Mouse (Mus musculus) c-Kit-positive CD71-positive TER-119-positive erythroid progenitor cells, embryonic 14.5 days (primary cell): ENCODE data around the gene Man2a1.

ENCODE experiments used
- DNase-seq: peaks from one replicate; pipeline ENCODE4 v3.0.0-alpha.2; 2013; ENCODE audit warnings: low spot score

Man2a1 gene

DNA sequence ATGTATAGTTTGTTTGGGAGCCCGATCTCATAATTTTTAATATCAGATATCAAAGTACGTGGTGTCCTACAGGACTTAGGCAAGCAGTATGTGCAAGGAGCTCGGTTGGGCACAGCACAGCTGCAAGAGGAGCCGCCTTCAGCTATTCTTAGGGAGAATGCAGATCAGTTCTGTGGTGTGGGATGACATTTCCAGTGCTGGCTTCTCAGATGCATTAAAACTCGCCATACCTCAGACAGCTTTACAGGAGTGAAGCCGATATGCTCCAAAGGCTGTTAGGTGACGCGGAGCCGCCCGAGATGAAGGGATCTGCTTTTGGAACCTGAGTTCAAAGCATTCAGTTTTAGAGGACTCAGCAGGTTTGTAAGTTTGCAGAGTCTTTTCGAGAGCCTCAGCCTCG is 30.0 kb downstream of the Man2a1 start:
- no peak for DNase-seq

DNA sequence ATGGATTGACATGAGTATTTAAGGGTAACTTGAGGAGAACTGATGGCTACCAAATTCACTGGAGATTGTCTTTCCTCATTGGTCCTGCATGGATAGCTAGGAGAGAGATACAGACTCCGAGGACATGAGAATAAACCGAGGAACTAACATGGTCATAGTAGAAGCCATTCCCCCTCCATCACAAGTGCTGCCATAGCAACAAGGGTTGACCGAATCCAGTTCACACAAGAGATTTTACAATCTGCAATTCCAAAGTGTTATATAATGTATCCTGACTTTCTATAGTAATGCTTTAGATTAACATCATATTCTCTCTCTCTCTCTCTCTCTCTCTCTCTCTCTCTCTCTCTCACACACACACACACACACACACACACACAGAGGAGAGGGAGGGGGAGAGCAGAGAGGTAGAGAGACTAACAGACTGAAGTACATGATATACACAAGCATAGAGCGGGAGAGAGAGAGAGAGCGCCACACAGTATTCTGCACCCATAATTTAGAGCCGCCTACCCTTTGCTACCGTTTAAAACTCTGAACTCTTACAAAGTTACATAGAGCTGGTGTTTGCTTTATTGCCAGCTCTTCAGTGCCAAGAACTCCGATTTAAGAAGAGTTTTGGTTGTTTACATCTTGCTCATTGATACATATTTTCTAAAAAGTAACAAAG is 37.5 kb downstream of the Man2a1 start:
- DNase-seq: no peak

DNA sequence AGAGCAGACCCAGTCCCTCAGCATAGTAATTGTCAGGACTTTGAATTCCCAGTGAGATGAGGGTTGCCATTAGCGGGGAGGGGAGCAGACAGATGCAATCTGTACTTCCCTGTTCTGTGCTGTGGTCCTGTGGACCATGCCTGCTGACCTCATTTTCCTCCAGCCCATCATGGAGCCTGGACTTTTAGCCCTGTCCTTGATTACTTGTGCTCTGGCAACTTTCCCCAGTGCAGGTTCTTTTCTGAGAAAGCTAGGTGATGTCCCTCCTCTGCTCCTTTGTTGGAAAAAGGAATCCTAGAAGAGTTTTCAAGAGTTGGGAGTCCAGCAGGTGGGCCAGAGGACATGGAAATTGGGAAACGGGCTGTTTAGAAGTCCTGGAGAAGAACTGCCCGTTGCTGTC is 40.8 kb downstream of the Man2a1 start:
- DNase-seq: no peak

DNA sequence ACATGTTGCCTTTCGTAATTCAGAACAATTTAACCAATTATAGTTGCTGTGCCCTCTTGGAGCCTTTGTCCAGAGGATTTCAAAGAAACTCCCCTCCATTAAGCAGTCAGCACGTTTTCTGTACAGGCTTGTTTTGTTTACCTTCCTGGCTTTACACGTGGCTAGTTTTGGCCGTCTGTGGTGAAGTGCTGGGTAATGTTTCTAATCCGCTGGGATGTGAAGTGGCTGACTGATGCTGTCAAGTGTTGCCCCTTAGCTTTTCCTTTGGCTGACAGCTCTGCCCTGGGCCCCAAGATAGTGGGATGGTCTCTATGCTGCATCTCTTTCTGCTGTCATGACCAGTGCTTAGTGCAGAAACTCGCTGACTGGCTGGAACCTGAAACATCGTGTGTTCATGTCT is 43.1 kb downstream of the Man2a1 start:
- DNase-seq: no peak

DNA sequence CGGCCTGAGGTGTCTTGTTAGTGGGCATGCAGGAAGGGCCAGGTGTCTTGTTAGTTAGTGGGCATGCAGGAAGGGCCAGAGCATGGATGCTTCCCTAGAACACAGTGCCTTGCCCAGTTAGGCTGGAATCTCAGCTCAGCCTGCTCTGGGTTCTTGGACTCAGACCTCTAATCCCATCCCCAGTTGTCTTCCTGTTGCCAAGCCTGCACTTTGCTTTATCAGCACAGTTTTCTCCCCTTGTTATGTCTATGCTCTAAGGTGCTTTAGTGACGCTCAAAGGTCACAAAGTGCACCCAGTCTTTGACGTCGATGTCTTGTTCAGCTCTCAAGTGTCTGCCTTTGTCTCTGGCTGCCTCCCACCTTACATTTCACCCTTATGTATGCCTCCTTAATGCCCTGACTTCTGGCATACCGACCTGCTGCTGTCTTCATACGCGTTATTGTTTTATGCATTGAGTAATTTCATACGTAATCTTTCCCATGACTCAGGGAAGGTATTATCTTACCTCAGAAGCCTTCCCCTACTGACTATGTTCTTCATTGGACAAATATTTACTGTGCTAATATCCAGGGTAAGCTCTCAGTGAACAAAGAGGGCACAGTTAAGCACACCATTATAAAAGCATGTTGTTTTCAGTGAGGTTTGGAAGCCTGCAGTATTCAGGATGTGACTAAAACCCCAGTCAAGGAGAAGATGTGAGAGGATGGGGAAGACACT is 44.5 kb downstream of the Man2a1 start:
- no peak for DNase-seq

DNA sequence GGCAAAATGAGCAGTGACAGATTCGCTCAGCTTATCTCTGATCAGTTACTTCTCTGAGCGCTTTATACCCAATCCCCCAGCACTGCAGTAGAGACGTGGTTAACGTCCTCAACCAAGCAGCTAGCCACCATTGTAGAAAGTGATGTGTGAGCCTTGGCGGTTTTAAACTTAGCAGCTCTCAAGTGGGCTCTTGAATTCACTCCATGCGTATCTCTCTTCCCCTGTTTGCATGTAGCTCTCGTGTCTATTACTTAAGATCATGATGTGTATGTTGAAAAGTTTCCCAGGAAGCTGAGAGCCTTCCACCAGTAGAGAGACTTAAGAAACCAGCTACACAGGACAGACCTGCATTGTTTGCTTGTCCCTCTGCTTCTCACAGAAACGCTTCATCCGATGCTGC is 46.9 kb downstream of the Man2a1 start:
- DNase-seq: no peak

DNA sequence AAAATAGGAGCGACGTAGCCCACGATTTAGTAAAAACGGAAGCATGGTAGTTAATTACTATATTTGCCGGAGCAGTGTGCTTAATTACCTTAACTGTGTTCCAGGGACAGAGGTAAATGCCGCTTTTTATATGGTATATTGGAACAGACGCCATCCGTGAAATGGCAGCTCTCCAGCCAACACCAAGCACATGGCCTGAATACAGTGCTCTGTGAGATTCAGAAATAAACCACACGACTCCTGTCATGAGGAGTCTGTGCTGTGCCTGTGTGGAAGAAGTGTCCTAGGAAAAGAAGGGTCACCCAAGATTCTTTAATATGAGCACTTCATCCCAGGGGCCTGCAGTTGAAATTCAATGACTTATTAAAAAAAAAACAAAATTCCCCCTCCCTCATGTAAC is 50.2 kb downstream of the Man2a1 start:
- DNase-seq: no peak

DNA sequence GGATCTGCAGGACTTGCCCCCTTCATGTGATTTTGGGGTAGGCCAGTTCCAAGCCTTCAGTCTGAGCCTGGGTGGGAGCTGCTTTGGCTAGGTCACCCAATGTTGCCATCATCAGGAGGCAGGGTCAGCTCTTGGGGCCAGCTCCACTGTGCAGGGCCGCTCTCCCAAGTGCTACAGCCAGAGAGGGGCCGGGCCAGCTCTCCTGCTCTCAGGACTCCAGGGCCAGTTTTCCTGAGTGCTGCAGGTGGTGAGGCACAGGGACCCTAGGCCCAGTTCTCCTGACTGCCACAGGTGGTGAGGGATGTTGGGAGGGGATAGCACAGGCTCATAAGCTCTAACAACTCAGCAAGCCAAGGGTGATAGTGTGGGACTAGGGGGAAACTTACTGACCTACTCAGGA is 53.1 kb downstream of the Man2a1 start:
- no peak for DNase-seq

DNA sequence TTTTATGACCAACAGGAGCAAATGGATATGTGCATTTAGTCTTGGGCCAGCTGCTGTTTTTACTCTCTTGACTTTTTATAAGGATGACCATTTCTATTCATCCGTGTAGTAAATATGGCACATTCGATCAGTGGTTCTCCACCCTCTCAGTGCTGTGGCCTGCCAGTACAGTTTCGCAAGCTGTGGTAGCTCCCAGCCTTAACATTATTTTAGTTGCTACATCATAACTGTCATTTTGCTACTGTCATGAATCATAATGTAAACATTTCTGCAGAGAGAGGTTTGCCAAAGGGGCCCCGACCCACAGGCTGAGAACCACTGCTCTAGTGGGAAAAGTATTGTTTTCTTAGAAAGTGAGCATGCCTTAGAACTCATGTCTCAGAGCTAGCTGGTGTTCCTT is 59.1 kb downstream of the Man2a1 start:
- no peak for DNase-seq

DNA sequence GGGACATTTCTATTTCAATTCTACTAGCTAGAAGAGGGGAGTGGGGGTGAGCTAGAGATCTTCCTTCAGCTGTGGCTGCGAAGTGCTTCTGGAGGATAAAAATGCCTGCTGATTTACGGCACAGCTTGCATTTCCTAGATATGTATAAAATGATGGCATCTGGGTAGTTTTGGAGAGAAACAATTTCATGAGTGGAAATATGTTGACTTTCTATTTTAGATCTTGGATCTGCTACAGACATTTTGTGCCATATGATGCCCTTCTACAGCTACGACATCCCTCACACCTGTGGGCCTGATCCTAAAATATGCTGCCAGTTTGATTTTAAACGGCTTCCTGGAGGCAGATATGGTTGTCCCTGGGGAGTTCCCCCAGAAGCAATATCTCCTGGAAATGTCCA is 66.0 kb downstream of the Man2a1 start:
- DNase-seq: no peak

DNA sequence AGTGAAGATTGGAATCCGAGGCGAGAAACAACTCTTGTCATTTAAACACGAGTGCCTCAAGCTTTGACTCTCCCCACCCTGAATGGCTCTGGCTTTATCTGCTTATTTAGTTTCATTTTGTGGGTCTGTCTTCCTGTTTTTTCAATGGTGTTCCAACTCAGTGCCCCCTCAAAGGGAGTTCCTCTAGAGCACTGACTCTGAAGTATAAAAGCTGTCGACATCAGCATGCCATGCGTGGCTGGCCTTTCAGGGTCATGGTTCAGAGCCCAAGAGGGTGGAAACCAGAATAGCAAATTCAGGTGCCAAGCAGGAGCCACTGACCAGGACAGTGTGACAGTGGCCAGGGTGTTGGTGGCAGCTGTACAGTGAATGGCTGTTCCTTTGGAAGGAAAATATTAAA is 68.0 kb downstream of the Man2a1 start:
- no peak for DNase-seq

DNA sequence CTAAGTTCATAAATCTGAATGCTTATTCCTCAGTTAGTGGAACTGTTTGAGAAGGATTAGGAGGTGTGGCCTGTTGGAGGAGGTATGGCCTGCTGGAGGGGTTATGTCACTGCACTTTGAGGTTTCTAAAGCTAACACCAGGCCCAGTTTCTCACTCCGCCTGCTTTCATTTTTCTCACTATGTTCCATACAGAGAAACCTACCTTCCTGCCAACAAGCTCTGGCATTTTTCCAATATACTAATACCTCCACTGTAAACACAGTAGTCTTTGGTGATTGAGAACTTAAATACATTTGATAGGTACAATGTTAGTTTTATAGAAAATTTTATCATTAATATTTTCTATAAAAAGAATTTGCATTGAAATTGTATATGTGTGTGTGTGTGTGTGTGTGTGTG is 73.9 kb downstream of the Man2a1 start:
- DNase-seq: no peak

DNA sequence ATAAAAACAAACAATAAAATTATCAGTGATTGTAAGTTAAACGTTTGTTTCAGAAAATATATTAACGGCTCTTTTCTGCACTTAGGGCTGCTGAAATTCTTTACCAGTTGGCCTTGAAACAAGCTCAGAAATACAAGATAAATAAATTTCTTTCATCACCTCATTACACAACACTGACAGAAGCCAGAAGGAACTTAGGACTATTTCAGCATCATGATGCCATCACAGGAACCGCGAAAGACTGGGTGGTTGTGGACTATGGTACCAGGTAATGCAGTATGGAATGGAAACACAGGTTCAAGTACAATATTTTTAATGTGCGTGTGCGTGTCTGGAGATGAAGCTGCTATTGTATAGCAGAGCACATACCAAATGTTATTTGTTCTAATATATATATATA is 74.4 kb downstream of the Man2a1 start:
- DNase-seq: no peak

DNA sequence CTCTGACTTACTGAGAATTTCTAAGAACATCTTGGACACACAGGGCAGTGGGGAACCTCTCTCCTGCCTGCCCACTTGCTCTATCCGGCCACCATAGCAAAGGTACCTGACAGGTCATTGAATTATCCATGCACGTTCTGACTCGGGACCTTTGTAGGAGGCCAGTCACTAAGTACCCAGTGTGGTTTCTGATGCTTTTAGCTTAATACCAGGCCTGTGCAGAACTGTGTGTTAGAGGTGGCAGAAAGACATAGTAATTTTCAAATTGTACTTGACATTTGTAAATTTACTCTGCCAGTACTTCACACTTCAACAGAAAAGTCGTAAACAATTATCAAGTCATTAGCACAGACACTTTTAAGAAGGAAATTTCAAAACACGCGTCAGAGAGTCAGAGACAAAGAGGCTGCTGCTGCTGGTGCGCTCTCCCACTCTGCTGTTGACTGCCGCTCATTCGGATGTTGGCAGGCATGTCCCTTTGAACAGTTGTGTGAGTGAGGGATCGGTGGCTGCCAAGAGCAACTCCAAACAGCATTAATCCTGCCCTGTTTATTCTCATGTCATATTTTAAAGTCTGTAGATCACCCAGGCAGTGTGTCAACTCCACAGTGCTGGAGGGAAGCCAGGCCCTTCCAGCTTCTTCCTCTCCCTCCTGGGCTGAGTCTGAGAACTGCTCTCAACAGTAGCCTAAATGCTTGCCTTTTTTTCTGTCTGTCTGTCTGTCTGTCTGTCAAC is 76.4 kb downstream of the Man2a1 start:
- DNase-seq: no peak

DNA sequence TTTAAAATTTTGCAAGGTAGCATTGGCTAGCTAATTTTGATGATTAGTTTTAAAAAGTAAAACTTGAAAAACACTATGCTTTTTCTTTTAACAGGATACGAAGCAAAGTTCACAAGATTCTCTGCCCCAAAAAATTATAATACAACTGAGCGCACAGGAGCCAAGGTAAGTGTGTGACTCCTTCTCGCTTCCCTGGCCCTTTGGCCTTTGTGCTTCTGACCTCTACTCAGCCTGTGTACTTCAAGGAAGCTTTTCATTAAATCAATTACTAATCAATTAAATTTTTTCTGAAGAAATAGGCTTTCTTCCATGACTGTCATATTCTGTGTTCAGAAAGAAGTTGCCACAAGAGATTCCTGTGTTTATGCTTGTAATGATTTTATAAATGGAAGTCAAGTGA is 80.9 kb downstream of the Man2a1 start:
- no peak for DNase-seq

DNA sequence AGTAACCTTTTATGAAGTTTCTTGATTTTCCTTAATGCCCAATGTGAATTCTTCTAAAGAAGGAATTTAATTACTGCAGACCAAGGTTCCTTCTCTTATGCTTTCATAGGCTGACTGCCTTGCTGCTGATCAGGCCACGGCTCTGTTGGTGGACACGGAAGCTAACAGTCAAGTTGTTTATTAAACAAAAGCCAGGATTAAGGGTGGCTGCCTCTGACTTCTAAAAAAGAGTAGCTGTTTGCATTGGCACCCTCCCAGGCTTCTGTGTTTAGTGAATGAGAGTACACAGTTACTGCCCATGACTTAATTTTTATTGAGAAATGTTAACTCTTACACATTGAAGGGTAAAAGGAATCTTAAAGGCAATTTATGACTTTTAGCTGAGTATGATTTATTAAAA is 81.4 kb downstream of the Man2a1 start:
- DNase-seq: no peak

DNA sequence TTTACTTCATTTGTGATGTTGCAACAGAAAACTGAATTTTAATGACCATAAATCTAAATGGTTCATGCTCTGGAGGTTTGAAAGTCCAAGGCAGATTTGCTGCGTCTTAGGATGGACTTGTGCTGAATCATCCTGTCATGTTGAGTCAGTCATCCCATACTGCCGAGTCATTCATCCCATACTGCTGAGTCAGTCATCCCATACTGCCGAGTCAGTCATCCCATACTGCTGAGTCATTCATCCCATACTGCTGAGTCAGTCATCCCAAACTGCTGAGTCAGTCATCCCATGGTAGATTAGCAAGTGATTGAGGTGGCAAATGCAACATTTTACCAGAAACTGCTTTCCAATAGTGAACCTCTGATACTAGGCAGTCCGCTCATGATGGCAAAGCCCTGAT is 83.6 kb downstream of the Man2a1 start:
- DNase-seq: peak; percentile 6

DNA sequence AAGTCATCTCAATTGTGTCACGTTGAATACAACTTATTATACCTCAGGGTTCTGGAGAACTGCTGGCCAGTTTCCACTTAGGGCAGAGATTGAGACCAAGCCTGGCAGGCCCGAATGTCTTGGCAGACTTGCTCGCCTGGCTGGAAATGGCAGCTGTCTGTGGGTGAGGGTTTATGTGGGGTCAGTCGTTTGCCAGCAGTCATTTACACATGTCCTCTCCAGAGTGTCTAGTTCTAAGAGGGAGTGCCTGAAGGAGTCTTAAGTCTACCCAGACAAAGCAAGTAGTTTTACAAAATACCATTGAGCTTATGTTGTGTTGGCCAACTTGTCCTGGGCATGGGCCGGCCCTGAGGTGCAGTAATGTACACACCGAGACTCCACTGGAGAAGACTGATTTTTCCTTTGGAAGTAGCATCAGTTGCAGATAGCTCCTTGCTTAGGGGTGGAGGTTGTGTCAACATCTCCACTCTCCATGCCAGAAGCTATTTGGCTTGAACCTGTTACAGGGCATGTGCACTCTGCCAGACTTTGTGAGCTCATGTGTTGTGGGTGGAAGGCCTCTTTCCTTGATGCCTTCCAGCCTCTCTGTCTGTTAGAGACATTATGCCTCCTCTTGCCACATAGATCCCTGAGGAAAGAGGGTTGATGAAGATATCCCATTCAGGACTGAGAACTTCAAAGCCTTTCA is 84.8 kb downstream of the Man2a1 start:
- no peak for DNase-seq

DNA sequence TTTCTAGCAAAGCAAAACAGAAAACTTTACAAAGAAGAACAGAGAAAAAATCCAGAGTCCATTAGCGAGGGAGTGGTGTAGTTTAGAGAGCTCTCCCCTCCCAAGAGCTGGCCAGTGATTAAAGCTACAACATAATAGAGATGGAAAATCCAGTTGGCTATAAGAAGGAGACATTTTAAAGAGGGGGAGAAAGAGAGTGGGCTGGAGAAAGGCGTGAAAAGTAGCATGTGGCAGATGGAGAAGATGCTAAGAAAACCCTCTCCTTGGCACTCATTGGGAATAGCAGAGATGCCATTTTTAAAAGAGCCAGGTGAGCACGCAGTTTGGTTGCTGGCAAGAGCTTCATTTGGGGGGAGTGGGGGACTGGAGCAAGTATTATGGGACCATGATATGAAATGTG is 89.1 kb downstream of the Man2a1 start:
- no peak for DNase-seq

DNA sequence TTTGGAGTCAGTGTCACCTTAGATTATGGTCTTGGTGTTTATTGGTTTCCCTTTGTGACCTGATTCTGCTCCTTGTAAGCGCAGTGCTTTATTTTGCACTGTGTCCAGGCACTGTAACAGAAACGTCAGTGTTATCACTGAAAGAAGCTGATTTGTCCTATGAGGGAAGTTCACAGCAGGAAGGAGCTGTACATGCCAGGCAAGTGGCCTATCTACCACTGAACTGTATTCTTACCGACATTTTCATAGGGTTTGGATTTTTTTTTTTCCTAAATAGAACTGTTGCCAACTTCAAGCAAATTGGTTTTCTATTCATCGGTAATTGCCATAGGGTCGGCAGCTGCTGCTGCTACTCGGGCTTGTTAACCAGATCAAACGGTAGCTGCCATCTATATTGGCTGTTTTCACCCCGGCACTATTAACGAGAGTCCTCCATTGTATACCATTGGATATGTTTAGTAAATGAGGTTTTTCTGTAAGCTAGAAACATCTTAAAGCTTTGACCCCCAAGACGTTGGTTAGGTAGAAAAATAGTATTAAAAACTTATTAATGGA is 96.8 kb downstream of the Man2a1 start:
- no peak for DNase-seq

DNA sequence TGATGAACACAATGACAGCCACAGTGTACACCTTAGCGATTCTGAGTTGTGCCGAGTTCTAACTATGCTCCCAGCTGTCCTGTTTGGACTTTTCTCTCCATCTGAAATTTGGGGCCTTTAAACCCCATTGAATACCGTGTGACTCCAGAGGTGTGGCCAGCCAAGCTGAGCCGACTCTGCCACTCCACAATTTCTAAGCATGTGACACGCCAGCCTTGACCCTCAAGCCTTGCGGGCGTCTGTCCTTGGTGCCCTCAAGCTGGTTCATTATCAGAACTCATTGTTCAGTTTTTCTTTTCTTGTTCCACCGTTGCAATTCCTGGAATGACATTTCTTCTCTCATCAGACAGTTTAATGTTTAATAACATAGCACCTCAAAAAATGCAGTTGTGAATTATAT is 98.0 kb downstream of the Man2a1 start:
- no peak for DNase-seq

DNA sequence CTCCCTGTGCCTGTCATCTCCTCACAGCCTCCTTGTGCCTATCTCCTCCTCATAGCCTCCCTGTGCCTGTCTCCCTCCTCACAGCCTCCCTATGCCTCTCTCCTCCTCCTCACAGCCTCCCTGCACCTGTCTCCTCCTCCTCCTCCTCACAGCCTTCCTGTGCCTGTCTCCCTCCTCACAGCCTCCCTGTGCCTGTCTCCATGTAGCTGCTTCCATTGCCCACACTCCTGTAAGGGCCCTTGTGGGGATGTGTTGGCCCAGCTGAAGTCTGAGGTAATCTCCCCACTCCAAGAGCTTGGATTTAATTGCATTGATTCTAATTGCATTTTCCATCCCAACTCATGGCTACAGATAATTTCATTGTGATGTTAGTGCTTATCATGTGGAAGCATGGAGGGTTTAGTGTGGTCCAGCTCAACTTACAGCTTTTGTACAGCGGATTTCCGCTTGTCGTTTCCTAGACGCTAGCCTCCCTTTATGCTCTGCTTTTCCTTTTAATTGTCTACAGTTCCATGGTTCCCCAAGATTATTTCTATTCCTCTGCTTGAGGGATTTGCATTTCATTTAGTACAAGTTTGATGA is 103.2 kb downstream of the Man2a1 start:
- DNase-seq: no peak
